Mouse (Mus musculus) hindbrain, embryonic 13.5 days (tissue): ENCODE data around the gene Cers6. TPM values are rescaled to one million over a fixed set of nuclear protein-coding genes. Genes with fewer than 3 reads are reported as not detected.
A peak's percentile ranks its signal among the peaks of the same experiment; 100 is the strongest.

ENCODE experiments used
- ATAC-seq: fragments of 200-750 bp; cut with Nextera tagmentation; 2 replicates; pipeline ENCODE4 v1.8.0; 2017; ENCODE audit warnings: moderate TSS enrichment; ENCODE audit not compliant: low FRiP score
- H3K27ac ChIP-seq: fragments of 300-500 bp; sonication (generic); 2 replicates; pipeline ENCODE4 v1.5.1; 2015; ENCODE audit warnings: inconsistent platforms, mild to moderate bottlenecking, moderate library complexity
- H3K27me3 ChIP-seq: fragments of 300-500 bp; sonication (generic); 2 replicates; pipeline ENCODE4 v1.6.1; 2015; ENCODE audit warnings: mild to moderate bottlenecking, inconsistent platforms
- H3K36me3 ChIP-seq: fragments of 300-500 bp; sonication (generic); 2 replicates; pipeline ENCODE4 v1.6.1; 2015; ENCODE audit warnings: mild to moderate bottlenecking, inconsistent platforms
- H3K4me1 ChIP-seq: fragments of 300-500 bp; sonication (generic); replicated peaks from 2 replicates; pipeline ENCODE4 v1.6.1; 2015; ENCODE audit warnings: inconsistent platforms
- H3K4me2 ChIP-seq: fragments of 300-500 bp; sonication (generic); 2 replicates; pipeline ENCODE4 v1.6.1; 2015; ENCODE audit warnings: inconsistent platforms, mild to moderate bottlenecking, moderate library complexity
- H3K4me3 ChIP-seq: fragments of 300-500 bp; sonication (generic); 2 replicates; pipeline ENCODE4 v1.5.1; 2015; ENCODE audit warnings: mild to moderate bottlenecking, inconsistent platforms
- H3K9ac ChIP-seq: fragments of 300-500 bp; sonication (generic); 2 replicates; pipeline ENCODE4 v1.6.1; 2015; ENCODE audit warnings: mild to moderate bottlenecking, inconsistent platforms
- H3K9me3 ChIP-seq: fragments of 300-500 bp; sonication (generic); 2 replicates; pipeline ENCODE4 v1.6.1; 2016; ENCODE audit warnings: inconsistent platforms
- WGBS: fragments of 180-500 bp; shearing (Covaris S2); methylation state at CpG from one replicate; pipeline ENCODE4 v1.1.7; 2015; 5-methylcytosine and 5-hydroxymethylcytosine counted together
- polyA plus RNA-seq: library from polyadenylated mRNA; unstranded; fragments of >200 nt; fragmentation: Nextera tagmentation; extraction: Ambion mirVana; gene quantifications from 2 replicates; pipeline ENCODE4 v1.2.1, GENCODE M21; 2015

Gene Cers6
- polyA plus RNA-seq, 1 experiment from 2014 or later: 64.5 TPM

GRCm38 (mm10) chr2:69077189-69077588 lies 215.9 kb downstream of the Cers6 start:
- H3K27ac ChIP-seq: no peak overlapping the region
- H3K9ac ChIP-seq: no peak overlapping the region
- H3K4me1 ChIP-seq: no peaks in the 10 kb centered on the region
- no peaks in the 10 kb centered on the region for H3K27me3 ChIP-seq
- no peak overlapping the region for H3K4me3 ChIP-seq
- H3K9me3 ChIP-seq: no peaks in the 10 kb centered on the region
- no peak overlapping the region for H3K4me2 ChIP-seq
- 80% methylated on average over 3 of the region's 3 CpGs for WGBS
- no peak for ATAC-seq
- H3K36me3 ChIP-seq: 0 out of 2 replicates have a peak, but pooled peaks cover 4% of the 10 kb centered on the region

- H3K36me3 ChIP-seq: no peaks in the 10 kb centered on the region; the same call in 1 of the 2 replicates
- ATAC-seq: no peak
- WGBS: 95% methylated on average over 1 of the region's 1 CpGs
- H3K4me2 ChIP-seq: no peak overlapping the region
- H3K4me3 ChIP-seq: no peak overlapping the region
- no peaks in the 10 kb centered on the region for H3K9me3 ChIP-seq
- no peaks in the 10 kb centered on the region for H3K27me3 ChIP-seq
- peaks cover 9% of the 10 kb centered on the region for H3K4me1 ChIP-seq
- H3K9ac ChIP-seq: no peak overlapping the region
- no peak overlapping the region for H3K27ac ChIP-seq
These were observed 219.5 kb downstream of the Cers6 start for GRCm38 (mm10) chr2:69080760-69081159.

- H3K27me3 ChIP-seq: no peaks in the 10 kb centered on the region
- H3K4me1 ChIP-seq: peaks cover 22% of the 10 kb centered on the region
- no peaks in the 10 kb centered on the region for H3K9me3 ChIP-seq
- H3K4me3 ChIP-seq: no peak overlapping the region
- H3K36me3 ChIP-seq: no peaks in the 10 kb centered on the region; the same call in 1 of the 2 replicates
- peak overlapping the region; percentile 18; the same call in 1 of the 2 replicates for H3K27ac ChIP-seq
- H3K4me2 ChIP-seq: no peak overlapping the region
- 55% methylated on average over 8 of the region's 8 CpGs for WGBS
- no peak for ATAC-seq
- no peak overlapping the region for H3K9ac ChIP-seq
These were observed 221.4 kb downstream of the Cers6 start for GRCm38 (mm10) chr2:69082499-69083197.

- Histone ChIP-seq H3K9me3 (no peaks in the 10 kb centered on the region), H3K4me1 (peaks cover 28% of the 10 kb centered on the region), H3K4me3 (no peak overlapping the region), H3K27me3 (no peaks in the 10 kb centered on the region), H3K9ac (no peak overlapping the region), H3K4me2 (no peak overlapping the region), H3K27ac (peak overlapping the region; percentile 18; the same call in 1 of the 2 replicates), H3K36me3 (no peaks in the 10 kb centered on the region; the same call in 1 of the 2 replicates)
- ATAC-seq: no peak
- 88% methylated on average over 3 of the region's 3 CpGs for WGBS
These were observed 221.9 kb downstream of the Cers6 start for GRCm38 (mm10) chr2:69083198-69083509.

- Histone ChIP-seq H3K9ac (no peak overlapping the region), H3K9me3 (no peaks in the 10 kb centered on the region), H3K4me1 (peaks cover 33% of the 10 kb centered on the region), H3K27me3 (no peaks in the 10 kb centered on the region), H3K4me3 (no peak overlapping the region), H3K27ac (no peak overlapping the region), H3K36me3 (no peaks in the 10 kb centered on the region; the same call in 1 of the 2 replicates), H3K4me2 (no peak overlapping the region)
- 84% methylated on average over 6 of the region's 6 CpGs for WGBS
- no peak for ATAC-seq
These were observed 223.2 kb downstream of the Cers6 start for GRCm38 (mm10) chr2:69084416-69084815.

- Histone ChIP-seq H3K27me3 (no peaks in the 10 kb centered on the region), H3K4me3 (no peak overlapping the region), H3K9ac (no peak overlapping the region), H3K9me3 (no peaks in the 10 kb centered on the region), H3K27ac (peak overlapping the region; percentile 73), H3K4me2 (0 out of 2 replicates have a peak overlapping the region, but pooled peaks have one; percentile 2), H3K4me1 (peaks cover 35% of the 10 kb centered on the region), H3K36me3 (no peaks in the 10 kb centered on the region; the same call in 1 of the 2 replicates)
- WGBS: 27% methylated on average over 8 of the region's 8 CpGs
- peak; percentile 79 for ATAC-seq
These were observed 225.4 kb downstream of the Cers6 start for GRCm38 (mm10) chr2:69086505-69087260.

DNA sequence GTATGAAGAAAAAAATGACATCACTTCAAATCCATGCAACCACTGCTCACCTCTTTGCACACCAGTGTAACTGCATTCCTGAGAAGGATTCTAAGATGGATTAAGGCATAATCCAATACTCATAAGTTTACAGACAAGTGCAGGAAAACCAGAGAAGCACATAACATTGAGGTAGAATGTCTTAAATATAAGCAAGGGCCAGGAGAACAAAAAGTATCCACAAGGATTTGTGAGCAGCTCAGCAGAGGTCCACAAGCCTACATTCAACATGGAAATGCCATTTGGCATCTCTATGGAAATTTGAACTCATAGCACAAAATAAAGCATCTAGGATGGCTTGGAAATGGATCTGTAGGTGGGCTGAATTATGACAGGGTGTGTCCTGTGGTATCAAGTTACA lies 234.6 kb downstream of the Cers6 start:
- Histone ChIP-seq H3K9ac (no peak overlapping the region), H3K36me3 (peaks cover 3% of the 10 kb centered on the region; the same call in 1 of the 2 replicates), H3K4me3 (no peak overlapping the region), H3K4me1 (no peaks in the 10 kb centered on the region), H3K27me3 (no peaks in the 10 kb centered on the region), H3K4me2 (no peak overlapping the region), H3K27ac (no peak overlapping the region), H3K9me3 (no peaks in the 10 kb centered on the region)
- no peak for ATAC-seq

GRCm38 (mm10) chr2:69096821-69097220 lies 235.6 kb downstream of the Cers6 start:
- Histone ChIP-seq H3K4me2 (no peak overlapping the region), H3K4me3 (no peak overlapping the region), H3K4me1 (no peaks in the 10 kb centered on the region), H3K27me3 (no peaks in the 10 kb centered on the region), H3K27ac (no peak overlapping the region), H3K9ac (no peak overlapping the region), H3K9me3 (no peaks in the 10 kb centered on the region), H3K36me3 (peaks cover 3% of the 10 kb centered on the region; the same call in 1 of the 2 replicates)
- WGBS: 86% methylated on average over 4 of the region's 4 CpGs
- ATAC-seq: no peak

GRCm38 (mm10) chr2:69097526-69097925 lies 236.3 kb downstream of the Cers6 start:
- Histone ChIP-seq H3K9me3 (no peaks in the 10 kb centered on the region), H3K4me1 (no peaks in the 10 kb centered on the region), H3K27me3 (no peaks in the 10 kb centered on the region), H3K36me3 (peaks cover 3% of the 10 kb centered on the region; the same call in 1 of the 2 replicates), H3K4me2 (no peak overlapping the region), H3K27ac (no peak overlapping the region), H3K4me3 (no peak overlapping the region), H3K9ac (no peak overlapping the region)
- 92% methylated on average over 2 of the region's 2 CpGs for WGBS
- no peak for ATAC-seq

GRCm38 (mm10) chr2:69098701-69099100 lies 237.5 kb downstream of the Cers6 start:
- no peak overlapping the region for H3K9ac ChIP-seq
- no peaks in the 10 kb centered on the region for H3K9me3 ChIP-seq
- WGBS: 82% methylated on average over 3 of the region's 3 CpGs
- H3K4me2 ChIP-seq: no peak overlapping the region
- no peaks in the 10 kb centered on the region for H3K27me3 ChIP-seq
- no peak overlapping the region for H3K4me3 ChIP-seq
- no peaks in the 10 kb centered on the region for H3K4me1 ChIP-seq
- no peak for ATAC-seq
- no peak overlapping the region for H3K27ac ChIP-seq
- H3K36me3 ChIP-seq: peaks cover 3% of the 10 kb centered on the region; the same call in 1 of the 2 replicates

GRCm38 (mm10) chr2:69099147-69099546 lies 237.9 kb downstream of the Cers6 start:
- no peak overlapping the region for H3K27ac ChIP-seq
- no peaks in the 10 kb centered on the region for H3K27me3 ChIP-seq
- H3K9ac ChIP-seq: no peak overlapping the region
- WGBS: 93% methylated on average over 7 of the region's 7 CpGs
- H3K9me3 ChIP-seq: no peaks in the 10 kb centered on the region
- no peak overlapping the region for H3K4me2 ChIP-seq
- no peak for ATAC-seq
- H3K4me1 ChIP-seq: no peaks in the 10 kb centered on the region
- H3K4me3 ChIP-seq: no peak overlapping the region
- peaks cover 3% of the 10 kb centered on the region; the same call in 1 of the 2 replicates for H3K36me3 ChIP-seq

- Histone ChIP-seq H3K36me3 (peaks cover 3% of the 10 kb centered on the region; the same call in 1 of the 2 replicates), H3K4me2 (no peak overlapping the region), H3K27ac (no peak overlapping the region), H3K4me1 (no peaks in the 10 kb centered on the region), H3K27me3 (no peaks in the 10 kb centered on the region), H3K9ac (no peak overlapping the region), H3K9me3 (no peaks in the 10 kb centered on the region), H3K4me3 (no peak overlapping the region)
- WGBS: 21% methylated on average over 3 of the region's 3 CpGs
- ATAC-seq: no peak
These were observed 239.5 kb downstream of the Cers6 start for GRCm38 (mm10) chr2:69100706-69101105.
